Mouse (Mus musculus) stomach, postnatal 0 days (tissue): Measurements from ENCODE around the gene Sec1.

Experiments
- CTCF ChIP-seq: IDR thresholded peaks from 2 replicates; pipeline ENCODE4 v1.5.1; 2016; ENCODE audit warnings: antibody characterized with exemption, low read depth, mild to moderate bottlenecking, moderate library complexity
- EP300 ChIP-seq: optimal IDR thresholded peaks from 2 replicates; pipeline ENCODE3; 2016; ENCODE audit warnings: antibody characterized with exemption

GRCm38 (mm10) chr7:45638623-45639401, 55.4 kb downstream of the Sec1 start:
- TF ChIP-seq EP300 (no peak), CTCF (no peak)
